Mouse (Mus musculus) neural tube, embryonic 15.5 days (tissue): ENCODE results near the gene Tm9sf2. TPM values are rescaled to one million over a fixed set of nuclear protein-coding genes. Genes with fewer than 3 reads are reported as not detected.

Experiments used
- ATAC-seq: fragments of 200-750 bp; cut with Nextera tagmentation; 2 replicates; pipeline ENCODE4 v1.8.0; 2017; ENCODE audit warnings: mild to moderate bottlenecking, moderate TSS enrichment, moderate library complexity; ENCODE audit not compliant: low FRiP score
- H3K27ac ChIP-seq: fragments of 300-500 bp; sonication (generic); replicated peaks from 2 replicates; pipeline ENCODE4 v1.5.1; 2015; ENCODE audit warnings: mild to moderate bottlenecking, inconsistent platforms
- H3K27me3 ChIP-seq: fragments of 300-500 bp; sonication (generic); replicated peaks from 2 replicates; pipeline ENCODE4 v1.6.1; 2015; ENCODE audit warnings: inconsistent platforms
- H3K36me3 ChIP-seq: fragments of 300-500 bp; sonication (generic); 2 replicates; pipeline ENCODE4 v1.6.1; 2015; ENCODE audit warnings: inconsistent platforms
- H3K4me1 ChIP-seq: fragments of 300-500 bp; sonication (generic); 2 replicates; pipeline ENCODE4 v1.6.1; 2015; ENCODE audit warnings: inconsistent platforms
- H3K4me2 ChIP-seq: fragments of 300-500 bp; sonication (generic); 2 replicates; pipeline ENCODE4 v1.6.1; 2015; ENCODE audit warnings: inconsistent platforms, mild to moderate bottlenecking, moderate library complexity
- H3K4me3 ChIP-seq: fragments of 300-500 bp; sonication (generic); replicated peaks from 2 replicates; pipeline ENCODE4 v1.5.1; 2015; ENCODE audit warnings: mild to moderate bottlenecking, inconsistent platforms
- H3K9ac ChIP-seq: fragments of 300-500 bp; sonication (generic); replicated peaks from 2 replicates; pipeline ENCODE4 v1.6.1; 2015; ENCODE audit warnings: mild to moderate bottlenecking, inconsistent platforms
- H3K9me3 ChIP-seq: fragments of 300-500 bp; sonication (generic); replicated peaks from 2 replicates; pipeline ENCODE4 v1.6.1; 2016; ENCODE audit warnings: inconsistent platforms
- WGBS: fragments of 180-500 bp; shearing (Covaris S2); methylation state at CpG from one replicate; pipeline ENCODE4 v1.1.7; 2015; ENCODE audit warnings: mixed read lengths; 5-methylcytosine and 5-hydroxymethylcytosine counted together
- polyA plus RNA-seq: library from polyadenylated mRNA; unstranded; fragments of >200 nt; fragmentation: Nextera tagmentation; extraction: Ambion mirVana; gene quantifications from 2 replicates; pipeline ENCODE4 v1.2.1, GENCODE M21; 2015

The Tm9sf2 gene
- polyA plus RNA-seq, 1 experiment from 2014 or later: 110 TPM

GRCm38 (mm10) chr14:122104881-122105280, 2.0 kb upstream of the Tm9sf2 start:
- Histone ChIP-seq H3K4me3 (peak overlapping the region; percentile 48), H3K4me1 (peaks cover 38% of the 10 kb centered on the region), H3K4me2 (peak overlapping the region; percentile 79), H3K9ac (peak overlapping the region; percentile 60), H3K36me3 (no peaks in the 10 kb centered on the region), H3K27me3 (no peaks in the 10 kb centered on the region), H3K27ac (peak overlapping the region; percentile 87), H3K9me3 (no peaks in the 10 kb centered on the region)
- ATAC-seq: peak; percentile 94
- 1% methylated on average over 24 of the region's 24 CpGs for WGBS

DNA sequence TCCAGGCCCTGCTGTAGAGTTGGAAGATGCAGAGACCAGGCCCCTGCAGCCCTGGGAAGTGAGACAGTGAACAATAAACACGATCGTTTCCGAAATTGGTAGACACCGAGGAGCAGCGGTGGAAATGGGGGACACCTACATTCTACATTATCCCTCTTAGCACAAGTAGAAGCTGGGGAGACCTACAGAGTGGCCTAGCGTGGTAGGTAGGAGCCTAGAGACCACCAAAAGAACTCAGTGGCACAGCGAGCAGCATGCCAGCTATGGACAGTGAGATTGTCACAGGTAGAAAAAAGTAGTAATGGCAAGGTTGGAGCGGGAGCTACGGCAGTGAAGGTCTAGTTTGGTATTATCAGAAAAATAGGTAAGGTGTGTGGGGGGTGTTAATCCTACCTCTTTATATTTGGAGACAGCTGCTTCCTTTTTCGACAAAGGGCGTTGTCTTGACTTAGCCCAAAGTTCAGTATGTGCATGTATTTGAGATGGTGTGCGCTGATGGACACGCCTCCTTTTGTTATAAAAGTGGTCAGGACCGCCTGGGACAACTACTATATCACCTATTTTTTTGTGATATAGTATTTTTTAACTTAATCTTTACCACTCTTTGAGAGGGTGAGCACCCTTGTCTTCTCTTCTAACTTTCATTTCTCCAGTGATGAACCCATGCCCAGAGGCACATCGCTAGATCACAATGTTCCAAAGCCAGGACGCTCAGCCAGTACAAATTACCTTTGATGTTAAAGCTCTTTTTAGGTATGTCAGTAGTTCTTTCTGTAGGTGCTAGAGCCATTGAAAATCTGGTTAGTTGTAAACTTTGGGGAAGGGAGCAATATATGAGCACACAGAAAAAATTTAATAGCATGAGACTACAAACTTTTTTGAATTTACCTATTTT, 1.2 kb upstream of the Tm9sf2 start:
- Histone ChIP-seq H3K4me2 (peak overlapping the region; percentile 79), H3K27ac (peak overlapping the region; percentile 87), H3K4me1 (peaks cover 38% of the 10 kb centered on the region), H3K9ac (peak overlapping the region; percentile 60), H3K36me3 (peaks cover under 1% of the 10 kb centered on the region; the same call in 1 of the 2 replicates), H3K27me3 (no peaks in the 10 kb centered on the region), H3K4me3 (peak overlapping the region; percentile 100), H3K9me3 (no peaks in the 10 kb centered on the region)
- ATAC-seq: peak; percentile 4; the same call in 1 of the 2 replicates
- 69% methylated on average over 16 of the region's 16 CpGs for WGBS

- H3K27ac ChIP-seq: peak overlapping the region; percentile 93
- H3K4me1 ChIP-seq: peaks cover 38% of the 10 kb centered on the region
- H3K9me3 ChIP-seq: no peaks in the 10 kb centered on the region
- 0 out of 2 replicates have a peak, but pooled peaks have one; percentile 7 for ATAC-seq
- peaks cover 4% of the 10 kb centered on the region; the same call in 1 of the 2 replicates for H3K36me3 ChIP-seq
- H3K9ac ChIP-seq: peak overlapping the region; percentile 97
- H3K27me3 ChIP-seq: no peaks in the 10 kb centered on the region
- WGBS: 5% methylated on average over 44 of the region's 44 CpGs
- peak overlapping the region; percentile 100 for H3K4me3 ChIP-seq
- peak overlapping the region; percentile 79 for H3K4me2 ChIP-seq
These were observed 810 bp downstream of the Tm9sf2 start for GRCm38 (mm10) chr14:122107481-122108214.

- Histone ChIP-seq H3K4me1 (peaks cover 21% of the 10 kb centered on the region), H3K9me3 (no peaks in the 10 kb centered on the region), H3K27me3 (no peaks in the 10 kb centered on the region), H3K27ac (no peak overlapping the region), H3K9ac (no peak overlapping the region), H3K4me2 (no peak overlapping the region), H3K4me3 (no peak overlapping the region), H3K36me3 (peaks cover 4% of the 10 kb centered on the region; the same call in 1 of the 2 replicates)
- WGBS: 92% methylated on average over 2 of the region's 2 CpGs
- ATAC-seq: no peak
These were observed 4.8 kb downstream of the Tm9sf2 start for GRCm38 (mm10) chr14:122111681-122112080.

- Histone ChIP-seq H3K27me3 (no peaks in the 10 kb centered on the region), H3K4me1 (peaks cover 21% of the 10 kb centered on the region), H3K9ac (no peak overlapping the region), H3K27ac (no peak overlapping the region), H3K36me3 (peaks cover 4% of the 10 kb centered on the region; the same call in 1 of the 2 replicates), H3K4me3 (no peak overlapping the region), H3K4me2 (no peak overlapping the region), H3K9me3 (no peaks in the 10 kb centered on the region)
- no peak for ATAC-seq
- 89% methylated on average over 5 of the region's 5 CpGs for WGBS
These were observed 5.5 kb downstream of the Tm9sf2 start for GRCm38 (mm10) chr14:122112311-122112710.

DNA sequence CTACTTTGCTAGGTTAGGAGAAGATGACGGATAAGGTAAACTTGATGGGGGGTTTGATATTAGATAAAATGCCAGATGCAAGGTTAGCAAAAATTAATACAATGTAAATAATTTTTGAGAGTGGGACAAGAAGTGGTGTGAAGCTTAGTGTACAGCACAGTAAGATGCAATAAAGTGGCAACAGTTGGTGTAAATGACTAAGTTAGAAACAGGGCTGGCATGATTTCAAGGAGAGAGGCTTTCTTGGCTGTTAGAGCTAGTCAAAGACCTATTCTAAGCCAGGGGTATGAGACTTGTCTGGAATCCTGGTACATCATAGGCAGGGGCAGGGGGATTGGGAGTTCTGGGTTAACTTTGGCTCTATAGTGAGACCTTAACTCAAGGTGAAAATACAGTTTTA, 9.4 kb downstream of the Tm9sf2 start:
- ATAC-seq: no peak
- 94% methylated on average over 1 of the region's 1 CpGs for WGBS

DNA sequence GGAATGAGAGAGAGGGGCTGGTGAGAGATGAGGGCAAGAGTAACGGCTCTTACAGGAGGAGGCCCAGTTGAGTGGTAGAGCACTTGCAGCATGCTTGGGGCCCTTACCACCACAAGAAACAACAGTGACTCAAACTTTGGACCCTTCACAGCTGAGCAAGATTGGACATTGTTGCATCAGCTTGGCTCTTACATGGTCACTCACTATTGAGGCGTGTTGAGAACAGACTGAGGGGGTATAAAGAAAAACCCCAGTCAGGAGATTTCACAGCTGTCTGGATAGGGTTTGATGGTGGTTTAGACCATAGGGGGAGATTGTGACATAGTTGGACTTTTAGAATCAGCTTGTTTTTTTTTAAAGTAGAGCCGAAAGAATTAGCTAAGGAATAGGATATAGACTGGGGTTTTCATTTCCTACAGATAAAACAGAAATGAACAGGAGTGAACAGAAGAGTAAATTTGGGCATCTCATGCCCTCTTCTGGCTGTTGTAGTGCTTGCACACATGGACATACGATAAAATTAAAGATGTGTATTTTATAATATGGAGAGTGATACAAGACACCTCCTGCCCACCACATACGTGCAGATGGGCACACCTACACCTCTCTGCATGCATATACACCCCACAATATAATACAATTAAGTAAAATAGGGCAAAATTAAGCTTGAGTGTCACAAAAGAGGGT, 23.4 kb downstream of the Tm9sf2 start:
- ATAC-seq: no peak
- Histone ChIP-seq H3K4me3 (no peak overlapping the region), H3K4me1 (no peaks in the 10 kb centered on the region), H3K27me3 (no peaks in the 10 kb centered on the region), H3K9me3 (no peaks in the 10 kb centered on the region), H3K9ac (no peak overlapping the region), H3K36me3 (peaks cover 21% of the 10 kb centered on the region), H3K27ac (no peak overlapping the region), H3K4me2 (no peak overlapping the region)
- 85% methylated on average over 5 of the region's 5 CpGs for WGBS

More for the DNA sequence above, 9.4 kb downstream of the Tm9sf2 start:
- Histone ChIP-seq H3K36me3 (no peaks in the 10 kb centered on the region), H3K27me3 (no peaks in the 10 kb centered on the region), H3K9ac (no peak overlapping the region), H3K9me3 (no peaks in the 10 kb centered on the region), H3K4me1 (no peaks in the 10 kb centered on the region), H3K27ac (no peak overlapping the region), H3K4me2 (no peak overlapping the region), H3K4me3 (no peak overlapping the region)

GRCm38 (mm10) chr14:122131644-122132043, 24.8 kb downstream of the Tm9sf2 start:
- WGBS: 86% methylated on average over 2 of the region's 2 CpGs
- Histone ChIP-seq H3K27me3 (no peaks in the 10 kb centered on the region), H3K4me3 (no peak overlapping the region), H3K36me3 (peaks cover 15% of the 10 kb centered on the region), H3K27ac (no peak overlapping the region), H3K9me3 (no peaks in the 10 kb centered on the region), H3K4me1 (no peaks in the 10 kb centered on the region), H3K9ac (no peak overlapping the region), H3K4me2 (no peak overlapping the region)
- ATAC-seq: no peak

DNA sequence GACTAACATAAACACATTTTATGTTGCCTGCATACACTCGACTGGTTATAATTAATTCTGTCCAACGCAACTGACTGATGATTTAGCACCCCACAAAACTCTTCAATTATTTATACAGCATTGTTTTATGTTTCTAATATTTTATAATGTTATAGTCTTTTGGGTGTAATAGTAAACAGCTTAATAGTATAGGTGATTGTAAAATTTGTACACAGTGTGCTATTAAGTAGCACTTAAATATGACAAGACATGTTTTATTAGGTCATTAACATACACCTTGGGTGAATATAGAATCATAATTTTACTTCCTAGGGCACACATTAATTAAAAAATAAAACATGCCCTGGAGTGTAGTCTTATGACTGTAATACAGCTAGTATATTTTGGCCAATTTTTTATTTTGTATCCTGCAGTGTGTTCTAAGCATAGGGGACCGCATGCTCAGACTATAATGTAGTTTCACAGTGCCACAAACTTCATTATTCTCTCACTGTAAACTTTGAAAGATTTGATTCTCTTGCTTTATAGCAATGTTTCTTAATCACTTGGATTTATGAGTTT, 29.6 kb downstream of the Tm9sf2 start:
- whole genome bisulfite sequencing: 54% methylated on average over 3 of the region's 3 CpGs
- ATAC-seq: peak; percentile 81
- no peak overlapping the region for H3K27ac ChIP-seq
- no peak overlapping the region for H3K4me2 ChIP-seq
- no peaks in the 10 kb centered on the region for H3K9me3 ChIP-seq
- no peak overlapping the region for H3K9ac ChIP-seq
- peaks cover 26% of the 10 kb centered on the region for H3K36me3 ChIP-seq
- H3K27me3 ChIP-seq: no peaks in the 10 kb centered on the region
- 0 out of 2 replicates have a peak, but pooled peaks cover 4% of the 10 kb centered on the region for H3K4me1 ChIP-seq
- no peak overlapping the region for H3K4me3 ChIP-seq

- H3K4me1 ChIP-seq: 0 out of 2 replicates have a peak, but pooled peaks cover 4% of the 10 kb centered on the region
- no peaks in the 10 kb centered on the region for H3K27me3 ChIP-seq
- no peaks in the 10 kb centered on the region for H3K9me3 ChIP-seq
- no peak overlapping the region for H3K27ac ChIP-seq
- no peak for ATAC-seq
- no peak overlapping the region for H3K4me2 ChIP-seq
- H3K36me3 ChIP-seq: peaks cover 31% of the 10 kb centered on the region
- no peak overlapping the region for H3K4me3 ChIP-seq
- WGBS: 95% methylated on average over 7 of the region's 7 CpGs
- H3K9ac ChIP-seq: no peak overlapping the region
These were observed 30.4 kb downstream of the Tm9sf2 start for GRCm38 (mm10) chr14:122137234-122137633.

DNA sequence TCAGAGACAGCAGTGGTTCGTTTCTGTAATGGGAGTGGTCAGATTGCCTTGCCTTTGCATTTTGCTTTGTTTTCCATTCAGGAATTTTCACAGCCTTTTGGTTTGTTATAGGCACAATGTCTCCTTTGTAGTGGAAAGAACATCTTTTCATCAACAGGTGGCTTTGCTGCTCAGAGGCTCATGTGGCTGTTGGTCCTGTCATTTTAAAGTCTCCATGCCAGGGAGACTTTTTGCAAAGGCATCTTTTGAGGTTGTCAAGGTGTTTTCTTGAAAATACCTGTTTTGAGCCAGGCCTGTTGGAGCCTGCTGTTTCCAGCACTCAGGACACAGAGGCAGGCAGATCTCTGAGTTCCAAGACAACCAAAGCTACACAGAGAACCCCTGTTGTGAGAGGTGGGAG, 33.3 kb downstream of the Tm9sf2 start:
- Histone ChIP-seq H3K27ac (no peak overlapping the region), H3K27me3 (no peaks in the 10 kb centered on the region), H3K4me3 (no peak overlapping the region), H3K36me3 (peaks cover 46% of the 10 kb centered on the region), H3K9me3 (no peaks in the 10 kb centered on the region), H3K4me2 (no peak overlapping the region), H3K9ac (no peak overlapping the region), H3K4me1 (0 out of 2 replicates have a peak, but pooled peaks cover 4% of the 10 kb centered on the region)
- no peak for ATAC-seq
- WGBS: 38% methylated on average over 1 of the region's 1 CpGs
